Mouse (Mus musculus): ENCODE data around the gene Prelid1. TPM values are rescaled to one million over a fixed set of nuclear protein-coding genes. Genes with fewer than 3 reads are reported as not detected.

Prelid1 gene
- polyA plus RNA-seq, 1 experiment from 2014 or later, result 434 TPM

DNA sequence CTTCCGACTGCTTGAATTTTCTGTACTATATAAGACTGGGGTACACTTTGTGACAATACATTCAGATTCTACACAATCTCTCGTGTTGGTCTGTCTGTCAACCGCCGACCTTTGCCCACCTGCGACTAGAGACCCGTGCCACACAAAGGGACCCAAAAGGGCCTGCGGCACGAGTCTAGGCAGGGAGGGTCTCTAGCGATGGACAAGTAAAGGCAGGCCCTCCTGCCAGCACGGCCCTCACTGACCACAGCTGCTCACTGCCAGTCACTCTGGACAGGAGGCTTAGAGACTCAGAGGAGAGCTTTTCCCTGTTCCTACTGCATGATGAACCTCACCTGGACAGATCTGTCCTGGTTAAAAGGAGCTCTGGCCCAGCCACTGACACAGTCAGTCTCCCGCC is 22.2 kb downstream of the Prelid1 start:
- Histone ChIP-seq H3K4me1 (ENCODE audit: control insufficient read depth, insufficient read depth, low read length) (no peaks in the 10 kb centered on the region), H3K27me3 (ENCODE audit: control insufficient read depth, insufficient read depth, low read length) (no peaks in the 10 kb centered on the region), H3K4me3 (ENCODE audit: low read depth, low read length) (no peak overlapping the region), H3K9me3 (ENCODE audit: control insufficient read depth, low read length) (no peaks in the 10 kb centered on the region), H3K9ac (ENCODE audit: low read length) (no peak overlapping the region), H3K27ac (ENCODE audit: low read depth, low read length) (no peak overlapping the region), H3K4me2 (no peak overlapping the region), H3K36me3 (ENCODE audit: control insufficient read depth, insufficient read depth, low read length) (peaks cover 16% of the 10 kb centered on the region)
- DNase-seq (ENCODE audit: low spot score, missing footprints) (peak; percentile 82), ATAC-seq (ENCODE audit: low FRiP score) (no peak)
- WGBS, result 41% methylated on average over 11 of the region's 11 CpGs

DNA sequence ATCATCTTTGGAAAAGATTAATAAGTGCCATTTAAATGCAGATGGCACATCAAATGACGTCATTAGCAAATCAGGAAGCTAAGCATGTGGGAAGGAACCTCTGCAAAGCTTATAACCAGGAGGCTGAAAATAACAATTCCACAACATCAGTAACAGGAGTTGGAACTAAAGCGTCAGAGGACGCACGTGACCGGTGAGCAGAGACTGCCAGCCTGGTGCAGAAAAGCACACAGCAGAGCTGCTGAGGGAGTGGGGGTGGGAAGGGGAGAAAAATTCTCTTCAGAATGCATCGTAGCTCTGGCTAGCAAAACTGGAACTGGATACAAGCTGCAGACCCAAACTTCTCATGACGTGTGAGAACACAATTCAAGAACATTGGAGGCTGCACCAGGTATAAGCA is 24.0 kb downstream of the Prelid1 start:
- Histone ChIP-seq H3K9me3 (ENCODE audit: control insufficient read depth, low read length) (no peaks in the 10 kb centered on the region), H3K9ac (ENCODE audit: low read length) (no peak overlapping the region), H3K36me3 (ENCODE audit: control insufficient read depth, insufficient read depth, low read length) (peaks cover 31% of the 10 kb centered on the region), H3K4me2 (no peak overlapping the region), H3K4me3 (ENCODE audit: low read depth, low read length) (no peak overlapping the region), H3K4me1 (ENCODE audit: control insufficient read depth, insufficient read depth, low read length) (no peaks in the 10 kb centered on the region), H3K27ac (ENCODE audit: low read depth, low read length) (no peak overlapping the region), H3K27me3 (ENCODE audit: control insufficient read depth, insufficient read depth, low read length) (no peaks in the 10 kb centered on the region)
- DNase-seq (ENCODE audit: low spot score, missing footprints) (peak; percentile 70), ATAC-seq (ENCODE audit: low FRiP score) (no peak)
- 91% methylated on average over 7 of the region's 7 CpGs for WGBS

DNA sequence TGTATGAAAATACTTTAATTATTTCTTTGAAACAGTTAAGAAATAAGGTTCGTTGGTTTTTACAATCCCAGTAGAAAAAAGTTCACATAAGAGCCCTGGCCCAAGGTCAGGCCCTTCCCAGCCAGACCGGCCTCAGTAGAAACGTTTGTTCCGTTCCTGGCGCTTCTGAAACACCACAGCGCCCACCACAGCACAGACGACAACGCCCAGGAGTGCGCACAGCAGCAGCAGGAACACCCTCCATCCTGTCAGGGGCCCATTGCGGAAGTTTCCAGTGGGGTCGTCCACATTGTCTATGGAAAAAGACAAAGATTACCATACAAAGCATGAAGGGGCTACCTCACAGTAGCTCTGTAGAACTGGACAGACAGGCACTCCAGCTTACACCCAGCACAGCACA is 26.4 kb downstream of the Prelid1 start:
- no peak overlapping the region for H3K4me2 ChIP-seq
- no peaks in the 10 kb centered on the region for H3K27me3 ChIP-seq (ENCODE audit: control insufficient read depth, insufficient read depth, low read length)
- ATAC-seq (ENCODE audit: low FRiP score) (no peak), DNase-seq (ENCODE audit: low spot score, missing footprints) (peak; percentile 83)
- no peak overlapping the region for H3K9ac ChIP-seq (ENCODE audit: low read length)
- 92% methylated on average over 11 of the region's 11 CpGs for WGBS
- no peaks in the 10 kb centered on the region for H3K4me1 ChIP-seq (ENCODE audit: control insufficient read depth, insufficient read depth, low read length)
- peaks cover 41% of the 10 kb centered on the region for H3K36me3 ChIP-seq (ENCODE audit: control insufficient read depth, insufficient read depth, low read length)
- no peaks in the 10 kb centered on the region for H3K9me3 ChIP-seq (ENCODE audit: control insufficient read depth, low read length)
- H3K27ac ChIP-seq (ENCODE audit: low read depth, low read length), result no peak overlapping the region
- no peak overlapping the region for H3K4me3 ChIP-seq (ENCODE audit: low read depth, low read length)

DNA sequence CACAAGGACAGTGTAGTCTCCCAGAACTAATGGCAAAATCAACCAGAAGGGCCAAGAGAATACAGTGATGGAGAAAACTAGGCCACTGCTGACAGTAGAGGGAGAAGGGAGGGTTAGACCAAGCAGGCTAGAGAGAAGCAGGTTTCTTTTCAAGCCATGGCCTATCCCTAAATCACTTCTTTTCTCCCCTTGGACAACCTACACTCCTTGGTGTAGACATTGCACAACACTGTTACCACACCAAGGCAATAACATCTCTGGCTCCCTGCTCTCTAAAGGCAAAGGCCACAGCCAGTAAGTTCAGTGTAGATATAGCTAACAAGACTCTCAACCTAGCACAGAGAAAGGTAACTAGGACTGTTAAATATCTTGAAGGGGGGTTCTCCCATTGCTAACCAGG is 40.8 kb downstream of the Prelid1 start:
- peak overlapping the region; percentile 98 for H3K4me3 ChIP-seq (ENCODE audit: low read depth, low read length)
- no peak overlapping the region for H3K9ac ChIP-seq (ENCODE audit: low read length)
- peak overlapping the region; percentile 87 for H3K4me2 ChIP-seq
- no peaks in the 10 kb centered on the region for H3K9me3 ChIP-seq (ENCODE audit: control insufficient read depth, low read length)
- H3K36me3 ChIP-seq (ENCODE audit: control insufficient read depth, insufficient read depth, low read length), result no peaks in the 10 kb centered on the region; the same call in 1 of the 2 replicates
- no peaks in the 10 kb centered on the region for H3K27me3 ChIP-seq (ENCODE audit: control insufficient read depth, insufficient read depth, low read length)
- H3K4me1 ChIP-seq (ENCODE audit: control insufficient read depth, insufficient read depth, low read length), result peaks cover 12% of the 10 kb centered on the region
- DNase-seq (ENCODE audit: low spot score, missing footprints) (no peak), ATAC-seq (ENCODE audit: low FRiP score) (no peak)
- H3K27ac ChIP-seq (ENCODE audit: low read depth, low read length), result no peak overlapping the region

DNA sequence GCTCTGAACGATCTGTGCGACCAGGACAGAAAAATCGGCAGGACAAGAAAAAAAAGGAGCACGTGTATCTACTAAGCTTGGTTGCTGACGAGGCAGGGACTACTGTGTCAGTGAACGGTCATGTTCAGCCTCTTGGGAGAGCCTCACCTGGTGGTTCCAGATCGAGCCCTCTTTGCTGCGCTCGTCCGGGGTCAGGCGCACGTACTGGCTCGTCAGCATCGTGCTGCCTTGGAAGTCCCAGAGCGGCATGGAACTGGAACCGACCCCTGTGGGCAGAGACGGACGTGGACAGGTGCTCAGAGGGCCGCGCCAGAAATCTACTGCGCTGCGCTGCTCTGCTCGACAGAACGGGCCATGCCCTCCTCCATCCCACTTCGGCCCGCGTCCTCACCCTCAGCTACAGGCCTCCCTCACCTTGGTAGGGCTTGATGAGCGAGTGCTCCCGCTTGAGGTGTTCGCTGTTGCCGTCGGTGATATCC is 41.7 kb downstream of the Prelid1 start:
- ATAC-seq (ENCODE audit: low FRiP score) (peak; percentile 64), DNase-seq (ENCODE audit: low spot score, missing footprints) (no peak)
- Histone ChIP-seq H3K9ac (ENCODE audit: low read length) (peak overlapping the region; percentile 73), H3K4me2 (peak overlapping the region; percentile 87), H3K4me3 (ENCODE audit: low read depth, low read length) (peak overlapping the region; percentile 98), H3K36me3 (ENCODE audit: control insufficient read depth, insufficient read depth, low read length) (no peaks in the 10 kb centered on the region; the same call in 1 of the 2 replicates), H3K27ac (ENCODE audit: low read depth, low read length) (peak overlapping the region; percentile 96), H3K27me3 (ENCODE audit: control insufficient read depth, insufficient read depth, low read length) (no peaks in the 10 kb centered on the region), H3K4me1 (ENCODE audit: control insufficient read depth, insufficient read depth, low read length) (peaks cover 12% of the 10 kb centered on the region), H3K9me3 (ENCODE audit: control insufficient read depth, low read length) (no peaks in the 10 kb centered on the region)
- 2% methylated on average over 32 of the region's 32 CpGs for WGBS

DNA sequence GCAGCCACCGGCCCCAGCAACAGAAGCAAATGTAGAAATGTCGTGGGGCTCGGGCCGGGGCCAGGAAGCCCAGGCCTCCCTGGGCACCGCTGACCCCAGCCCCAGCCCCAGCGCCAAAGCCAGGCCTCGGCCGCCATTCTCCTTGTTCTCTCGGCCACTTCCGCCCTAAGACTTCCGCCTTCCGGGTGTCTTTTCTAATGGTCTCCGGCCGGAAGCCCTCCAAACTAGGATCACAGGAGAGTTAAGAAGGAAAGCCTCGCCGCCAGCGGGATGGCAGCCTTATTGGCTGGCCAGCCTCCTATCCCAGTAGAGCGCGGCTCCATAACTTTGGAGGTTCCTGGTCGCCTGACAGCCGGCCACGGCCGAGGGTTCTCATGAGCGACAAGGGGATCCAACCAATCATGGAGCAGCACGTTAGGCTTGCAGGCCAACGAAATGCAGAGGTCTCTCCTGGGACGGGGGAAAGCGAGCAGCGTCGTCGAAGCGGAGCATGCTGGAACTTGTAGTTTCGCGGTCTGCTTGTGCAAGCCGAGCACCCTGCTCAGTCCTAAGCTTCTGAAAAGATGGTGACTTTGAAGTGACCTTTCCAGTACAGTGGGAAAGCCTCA is 42.3 kb downstream of the Prelid1 start, which contains the start of gene Lman2:
Gene Lman2, minus strand, starts transcription at position 331 of the 608 bp plus-strand sequence.
- under 1% methylated on average over 35 of the region's 35 CpGs for WGBS

DNA sequence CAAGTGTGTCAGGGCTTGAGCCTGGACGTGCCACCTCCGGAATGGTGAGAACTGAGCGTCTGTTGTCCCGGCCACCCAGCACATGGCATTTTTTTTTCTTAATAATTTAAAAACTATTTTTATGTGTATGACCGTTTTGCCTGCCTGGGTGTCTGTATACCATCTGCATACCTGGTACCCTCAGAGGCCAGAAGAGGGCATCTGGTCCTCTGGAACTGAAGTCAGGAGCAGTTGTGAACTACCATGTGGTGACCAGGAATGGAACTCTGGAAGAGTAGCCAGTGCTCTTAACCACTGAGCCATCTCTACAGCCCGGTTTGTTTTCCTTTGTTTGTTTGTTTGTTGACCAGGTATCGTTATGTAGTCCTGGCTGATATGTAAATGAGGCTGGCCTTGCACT is 48.1 kb downstream of the Prelid1 start:
- Histone ChIP-seq H3K4me2 (no peak overlapping the region), H3K27ac (ENCODE audit: low read depth, low read length) (no peak overlapping the region), H3K27me3 (ENCODE audit: control insufficient read depth, insufficient read depth, low read length) (no peaks in the 10 kb centered on the region), H3K4me3 (ENCODE audit: low read depth, low read length) (no peak overlapping the region), H3K4me1 (ENCODE audit: control insufficient read depth, insufficient read depth, low read length) (no peaks in the 10 kb centered on the region), H3K9me3 (ENCODE audit: control insufficient read depth, low read length) (no peaks in the 10 kb centered on the region), H3K9ac (ENCODE audit: low read length) (no peak overlapping the region), H3K36me3 (ENCODE audit: control insufficient read depth, insufficient read depth, low read length) (no peaks in the 10 kb centered on the region)
- ATAC-seq (ENCODE audit: low FRiP score) (no peak), DNase-seq (ENCODE audit: low spot score, missing footprints) (no peak)
- 82% methylated on average over 7 of the region's 7 CpGs for WGBS

More for the DNA sequence above, 42.3 kb downstream of the Prelid1 start, which contains the start of gene Lman2:
- DNase-seq (ENCODE audit: low spot score, missing footprints) (peak; percentile 99), ATAC-seq (ENCODE audit: low FRiP score) (peak; percentile 99)
- Histone ChIP-seq H3K9ac (ENCODE audit: low read length) (peak within 1 kb of the TSS; percentile 73), H3K27me3 (ENCODE audit: control insufficient read depth, insufficient read depth, low read length) (no peaks in the 10 kb centered on the region), H3K27ac (ENCODE audit: low read depth, low read length) (peak within 1 kb of the TSS; percentile 96), H3K4me3 (ENCODE audit: low read depth, low read length) (peak within 1 kb of the TSS; percentile 98), H3K4me2 (peak within 1 kb of the TSS; percentile 87), H3K4me1 (ENCODE audit: control insufficient read depth, insufficient read depth, low read length) (peaks cover 12% of the 10 kb centered on the region), H3K9me3 (ENCODE audit: control insufficient read depth, low read length) (no peaks in the 10 kb centered on the region), H3K36me3 (ENCODE audit: control insufficient read depth, insufficient read depth, low read length) (no peaks in the 10 kb centered on the region; the same call in 1 of the 2 replicates)

DNA sequence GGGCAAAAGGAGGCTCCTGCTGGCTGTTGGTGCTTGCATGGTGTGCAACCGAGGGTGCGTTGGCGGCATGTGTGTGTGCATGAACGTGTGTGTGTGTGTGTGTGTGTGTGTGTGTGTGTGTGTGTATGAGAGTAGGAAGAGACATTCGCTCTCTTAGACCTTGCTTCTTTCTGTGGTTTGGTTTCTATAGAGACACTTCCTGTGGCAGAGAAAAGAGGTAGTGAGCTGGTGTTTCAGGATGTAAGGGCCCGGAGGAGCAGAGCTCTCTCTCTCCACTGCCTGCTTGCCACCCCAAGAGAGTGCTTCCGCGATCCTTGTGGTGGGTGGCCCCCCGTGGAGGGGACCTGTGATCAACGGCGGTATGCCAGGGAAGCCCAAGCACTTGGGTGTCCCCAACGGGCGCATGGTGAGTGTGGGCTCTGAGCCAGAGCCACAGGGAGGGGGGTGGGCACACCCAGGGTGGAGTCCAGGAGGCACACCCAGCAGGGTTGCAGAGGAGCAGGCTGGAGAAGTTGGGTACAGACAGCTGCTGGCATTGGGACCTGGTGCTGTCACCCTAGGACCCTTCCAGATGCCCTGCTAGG is 49.3 kb downstream of the Prelid1 start, which contains the start of gene Rgs14:
Gene Rgs14, plus strand, starts transcription at position 202 of the 584 bp plus-strand sequence.
- H3K4me3 ChIP-seq (ENCODE audit: low read depth, low read length), result no peak within 1 kb of the TSS
- H3K27ac ChIP-seq (ENCODE audit: low read depth, low read length), result no peak within 1 kb of the TSS
- ATAC-seq (ENCODE audit: low FRiP score), result no peak
- no peak for DNase-seq (ENCODE audit: low spot score, missing footprints)
- WGBS, result 71% methylated on average over 13 of the region's 13 CpGs
- H3K9ac ChIP-seq (ENCODE audit: low read length), result no peak within 1 kb of the TSS
- H3K4me1 ChIP-seq (ENCODE audit: control insufficient read depth, insufficient read depth, low read length), result no peaks in the 10 kb centered on the region
- H3K9me3 ChIP-seq (ENCODE audit: control insufficient read depth, low read length), result no peaks in the 10 kb centered on the region
- no peaks in the 10 kb centered on the region for H3K36me3 ChIP-seq (ENCODE audit: control insufficient read depth, insufficient read depth, low read length)
- no peaks in the 10 kb centered on the region for H3K27me3 ChIP-seq (ENCODE audit: control insufficient read depth, insufficient read depth, low read length)
- H3K4me2 ChIP-seq, result no peak within 1 kb of the TSS

DNA sequence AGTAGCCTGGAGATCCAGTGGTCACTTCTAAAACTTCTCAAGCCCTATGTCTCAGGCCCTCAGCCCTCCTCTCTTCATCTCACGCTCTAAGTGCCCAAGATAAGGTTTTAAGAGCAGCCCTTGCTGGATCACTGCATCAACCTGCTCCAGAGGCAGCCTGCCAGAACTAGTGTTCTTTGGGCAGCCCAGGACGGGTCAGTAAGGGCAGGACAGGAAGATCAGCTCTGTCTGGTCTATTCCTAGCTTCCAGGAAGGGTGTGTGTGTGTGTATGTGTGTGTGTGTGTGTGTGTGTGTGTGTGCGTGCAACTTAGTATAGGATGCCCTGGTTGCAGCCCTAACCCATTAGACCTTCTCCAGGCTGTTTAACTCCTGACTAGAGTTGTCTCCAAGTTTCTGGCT is 49.9 kb downstream of the Prelid1 start:
- DNase-seq (ENCODE audit: low spot score, missing footprints), result no peak

More for the DNA sequence above, 49.9 kb downstream of the Prelid1 start:
- Histone ChIP-seq H3K27ac (ENCODE audit: low read depth, low read length) (no peak overlapping the region), H3K4me1 (ENCODE audit: control insufficient read depth, insufficient read depth, low read length) (no peaks in the 10 kb centered on the region), H3K27me3 (ENCODE audit: control insufficient read depth, insufficient read depth, low read length) (no peaks in the 10 kb centered on the region), H3K4me2 (no peak overlapping the region), H3K9ac (ENCODE audit: low read length) (no peak overlapping the region), H3K9me3 (ENCODE audit: control insufficient read depth, low read length) (no peaks in the 10 kb centered on the region), H3K36me3 (ENCODE audit: control insufficient read depth, insufficient read depth, low read length) (no peaks in the 10 kb centered on the region), H3K4me3 (ENCODE audit: low read depth, low read length) (no peak overlapping the region)
- 64% methylated on average over 3 of the region's 3 CpGs for WGBS
- no peak for ATAC-seq (ENCODE audit: low FRiP score)
